Mouse (Mus musculus): ENCODE measurements around the gene G6pc3. TPM values are rescaled to one million over a fixed set of nuclear protein-coding genes. Genes with fewer than 3 reads are reported as not detected.
A peak's percentile ranks its signal among the peaks of the same experiment; 100 is the strongest.

The G6pc3 gene
- total and polyA plus RNA-seq, 3 experiments, result 31.3 to 72.3 (median 34.7) TPM

DNA sequence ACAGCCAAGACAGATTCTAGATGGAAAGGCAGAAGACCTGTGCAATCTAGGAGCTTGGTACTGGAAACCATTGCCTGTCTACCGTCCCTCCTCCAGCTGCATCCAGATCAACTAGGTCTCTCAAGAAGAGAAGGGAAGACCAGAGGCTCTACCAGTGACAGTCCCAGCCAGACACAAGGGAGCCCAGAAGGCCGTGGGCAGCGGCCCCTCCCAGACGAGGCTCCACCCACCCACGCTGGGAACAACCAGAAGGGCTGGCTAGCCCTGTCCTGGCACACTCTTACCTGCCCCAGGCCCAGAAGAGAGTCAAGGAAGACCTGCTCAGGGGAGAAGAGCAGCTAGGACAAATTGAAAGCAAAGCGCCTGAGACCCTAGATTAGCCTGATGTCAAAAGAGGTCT lies 31.0 kb downstream of the G6pc3 start:
- Histone ChIP-seq H3K4me1 (ENCODE audit: control insufficient read depth in 1 of 2, insufficient read depth in 2 of 2) (peaks cover 45 to 81% of the 10 kb centered on the region in 2 experiments), H3K27me3 (replicated peaks) (no peaks in the 10 kb centered on the region), H3K4me2 (ENCODE audit: insufficient read depth, low read depth, poor library complexity, severe bottlenecking) (peak overlapping the region; percentile 12; the same call in 1 of the 2 replicates), H3K9me3 (replicated peaks; ENCODE audit: low read length) (no peaks in the 10 kb centered on the region), H3K79me2 (replicated peaks; ENCODE audit: control insufficient read depth, extremely low read depth, insufficient read depth, poor library complexity, severe bottlenecking) (no peaks in the 10 kb centered on the region), H3K4me3 (replicated peaks in 1 of 3; ENCODE audit: low read depth in 2 of 3, low read length in 2 of 3, poor library complexity in 1 of 3) (no peak overlapping the region), H3K27ac (ENCODE audit: insufficient read depth, low read depth) (no peak overlapping the region), H3K36me3 (replicated peaks in 1 of 2; ENCODE audit: control insufficient read depth in 1 of 2, insufficient read depth in 1 of 2, low read length in 1 of 2) (peaks cover 0 to 8% of the 10 kb centered on the region in 2 experiments), H3K9ac (ENCODE audit: insufficient read depth, low read depth) (no peak overlapping the region)
- DNase-seq (ENCODE audit: extremely low read depth), result no peak
- in situ Hi-C loops (cut with MboI; ENCODE audit: low pct_ligation_motif_present, low pct_unique_long_range_greater_than_20kb, low sequenced_read_pairs), result loop anchor here (5.0 kb wide), 1 partner anchor 63 kb away; the partner anchor contains the start of gene Tmem101
- TF ChIP-seq CHD1 (IDR thresholded peaks at IDR 0.05; ENCODE audit: low read depth, low read length) (no peak), BHLHE40 (IDR thresholded peaks at IDR 0.05; ENCODE audit: low read depth, low read length) (no peak), TBP (conservative IDR thresholded peaks at IDR 0.05; ENCODE audit: low read depth, low read length) (no peak), JUND (conservative IDR thresholded peaks at IDR 0.05; ENCODE audit: low read depth, low read length) (no peak), IRF4 (IDR thresholded peaks at IDR 0.05; ENCODE audit: low read depth, low read length) (no peak), ZMIZ1 (IDR thresholded peaks at IDR 0.05; ENCODE audit: low read depth, low read length) (no peak), MXI1 (IDR thresholded peaks at IDR 0.05; ENCODE audit: low read depth, low read length) (no peak), ELF1 (IDR thresholded peaks at IDR 0.05; ENCODE audit: low read depth, low read length) (no peak), MAZ (IDR thresholded peaks at IDR 0.05; ENCODE audit: low read depth, low read length) (no peak), KAT2A (IDR thresholded peaks at IDR 0.05; ENCODE audit: insufficient replicate concordance, low read length) (no peak), RCOR1 (conservative IDR thresholded peaks at IDR 0.05; ENCODE audit: low read depth, low read length) (no peak), NRF1 (IDR thresholded peaks at IDR 0.05; ENCODE audit: low read depth, low read length) (no peak), POLR2A (IDR thresholded peaks at IDR 0.05; ENCODE audit: low read depth, low read length) (no peak), TCF12 (IDR thresholded peaks at IDR 0.05; ENCODE audit: low read depth, low read length) (no peak), UBTF (IDR thresholded peaks at IDR 0.05; ENCODE audit: low read depth, low read length) (no peak), MAX (IDR thresholded peaks at IDR 0.05; ENCODE audit: low read length) (no peak), RAD21 (IDR thresholded peaks at IDR 0.05; ENCODE audit: low read depth, low read length) (no peak), ZNF384 (IDR thresholded peaks at IDR 0.05; ENCODE audit: low read depth, low read length) (no peak), EP300 (IDR thresholded peaks at IDR 0.05; ENCODE audit: low read length) (no peak), ETS1 (conservative IDR thresholded peaks at IDR 0.05; ENCODE audit: low read depth, low read length) (no peak)
- dilution Hi-C loops (cut with MboI; ENCODE audit: extremely low pct_ligation_motif_present, extremely low pct_unique_long_range_greater_than_20kb, low sequenced_read_pairs), result no loop called here

DNA sequence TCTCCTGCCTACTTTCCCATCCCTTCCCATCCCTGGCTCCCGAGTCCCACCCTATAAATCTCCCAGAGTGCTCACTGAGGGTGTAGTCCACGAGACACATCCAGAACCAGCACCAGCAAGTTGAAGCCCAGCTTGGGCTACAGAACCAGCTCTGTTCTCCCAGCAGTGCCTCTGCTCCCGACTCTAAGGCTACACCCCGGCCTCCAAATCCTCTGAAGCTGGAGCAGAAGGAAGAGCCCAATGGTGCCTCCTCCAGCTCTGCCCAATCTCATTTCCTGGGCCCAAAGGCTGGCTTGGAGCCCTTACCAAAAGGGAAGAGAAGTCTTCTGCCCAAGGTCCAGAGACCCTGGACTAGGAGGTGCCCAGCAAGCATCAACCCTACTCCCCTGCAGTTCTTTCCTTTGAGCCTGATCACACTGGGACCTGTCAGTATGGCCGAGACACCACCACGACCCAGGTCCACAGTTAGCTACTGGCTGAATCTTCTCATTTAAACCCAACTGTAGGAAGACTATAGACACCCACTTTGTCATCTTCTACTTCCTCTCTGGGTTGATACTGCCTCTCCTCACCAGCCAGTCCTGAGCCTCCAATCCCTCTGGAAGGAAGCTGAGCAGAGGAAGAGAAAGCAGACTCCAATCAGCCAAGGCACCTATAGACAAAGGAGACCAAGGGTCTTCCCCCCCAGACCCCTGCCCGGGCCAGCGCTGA lies 32.0 kb downstream of the G6pc3 start:
- H3K36me3 ChIP-seq (replicated peaks in 1 of 2; ENCODE audit: control insufficient read depth in 1 of 2, insufficient read depth in 1 of 2, low read length in 1 of 2), result peaks cover 0 to 8% of the 10 kb centered on the region in 2 experiments
- no peak overlapping the region for H3K4me2 ChIP-seq (ENCODE audit: insufficient read depth, low read depth, poor library complexity, severe bottlenecking)
- H3K79me2 ChIP-seq (replicated peaks; ENCODE audit: control insufficient read depth, extremely low read depth, insufficient read depth, poor library complexity, severe bottlenecking), result no peaks in the 10 kb centered on the region
- no peaks in the 10 kb centered on the region for H3K9me3 ChIP-seq (replicated peaks; ENCODE audit: low read length)
- no peak overlapping the region for H3K27ac ChIP-seq (ENCODE audit: insufficient read depth, low read depth)
- no peak overlapping the region for H3K9ac ChIP-seq (ENCODE audit: insufficient read depth, low read depth)
- no peak for DNase-seq (ENCODE audit: extremely low read depth)
- H3K4me1 ChIP-seq (ENCODE audit: control insufficient read depth in 1 of 2, insufficient read depth in 2 of 2), result peaks cover 36 to 72% of the 10 kb centered on the region in 2 experiments
- in situ Hi-C loops (cut with MboI; ENCODE audit: low pct_ligation_motif_present, low pct_unique_long_range_greater_than_20kb, low sequenced_read_pairs), result loop anchor here (5.0 kb wide), 1 partner anchor 64 kb away; the partner anchor contains the start of gene Tmem101
- dilution Hi-C loops (cut with MboI; ENCODE audit: extremely low pct_ligation_motif_present, extremely low pct_unique_long_range_greater_than_20kb, low sequenced_read_pairs), result no loop called here
- no peaks in the 10 kb centered on the region for H3K27me3 ChIP-seq (replicated peaks)
- TF ChIP-seq ZMIZ1 (IDR thresholded peaks at IDR 0.05; ENCODE audit: low read depth, low read length) (no peak), MEF2A (IDR thresholded peaks at IDR 0.05; ENCODE audit: borderline replicate concordance, low read depth, low read length) (no peak), KAT2A (IDR thresholded peaks at IDR 0.05; ENCODE audit: insufficient replicate concordance, low read length) (no peak), POLR2AphosphoS2 (IDR thresholded peaks at IDR 0.05; ENCODE audit: low read depth, low read length) (no peak), GABPA (IDR thresholded peaks at IDR 0.05; ENCODE audit: insufficient replicate concordance, low read depth, low read length) (no peak), RCOR1 (conservative IDR thresholded peaks at IDR 0.05; ENCODE audit: low read depth, low read length) (no peak), UBTF (IDR thresholded peaks at IDR 0.05; ENCODE audit: low read depth, low read length) (no peak), HCFC1 (IDR thresholded peaks at IDR 0.05; ENCODE audit: low read depth, low read length) (no peak), E2F4 (IDR thresholded peaks at IDR 0.05; ENCODE audit: insufficient replicate concordance, low read depth, low read length) (no peak), NELFE (IDR thresholded peaks at IDR 0.05; ENCODE audit: low read depth, low read length) (no peak), USF2 (conservative IDR thresholded peaks at IDR 0.05; ENCODE audit: low read depth, low read length) (no peak), MAFK (IDR thresholded peaks at IDR 0.05; ENCODE audit: insufficient replicate concordance, low read length) (no peak), MAX (IDR thresholded peaks at IDR 0.05; ENCODE audit: low read length) (no peak), IRF4 (IDR thresholded peaks at IDR 0.05; ENCODE audit: low read depth, low read length) (no peak), ZC3H11A (IDR thresholded peaks at IDR 0.05; ENCODE audit: low read depth, low read length) (no peak), MAZ (IDR thresholded peaks at IDR 0.05; ENCODE audit: low read depth, low read length) (no peak), SMC3 (IDR thresholded peaks at IDR 0.05; ENCODE audit: low read depth, low read length) (no peak), MXI1 (IDR thresholded peaks at IDR 0.05; ENCODE audit: low read depth, low read length) (no peak)
- no peak overlapping the region for H3K4me3 ChIP-seq (replicated peaks in 1 of 3; ENCODE audit: low read depth in 2 of 3, low read length in 2 of 3, poor library complexity in 1 of 3)

Data from CH12.LX (cell line).